Mouse (Mus musculus) testis, postnatal 10 days (tissue): ENCODE data around the gene Fpr-rs3.

ENCODE experiments used
- DNase-seq: peaks from one replicate; pipeline ENCODE4 v3.0.0; 2021; ENCODE audit warnings: low spot score

The Fpr-rs3 gene

GRCm38 (mm10) chr17:20624777-20625176 lies at the start of gene Fpr-rs3:
Gene Fpr-rs3, minus strand, starts transcription at chr17:20624877.
- no peak for DNase-seq

- DNase-seq, result no peak
These were observed 28.4 kb downstream of the Fpr-rs3 start, which contains the start of gene Vmn2r110 for GRCm38 (mm10) chr17:20596323-20596722. Gene Vmn2r110, minus strand, starts transcription at chr17:20596423.
